In genomic region chr8:46593067-46593466, GRCm38 (mm10) we compare ENCODE assay signal across 23 mouse cellular contexts. TPM values are rescaled to one million over a fixed set of nuclear protein-coding genes. Genes with fewer than 3 reads are reported as not detected.
A peak's percentile ranks its signal among the peaks of the same experiment; 100 is the strongest.
DNase-seq lines count a peak whose midpoint lies in the region; ATAC-seq lines count a peak whose summit lies in the region.
"Had no signal": no experiment of that assay in that cellular context is flagged by ENCODE, and none has a peak within 500 bp of the region (broad histone marks: within the 10 kb centered on the region; RNA-seq: fewer than 3 reads in every experiment).

No protein-coding gene starts in this region.

- H3K9ac ChIP-seq in forebrain, embryonic 15.5 days (replicated peaks) = no peak overlapping the region
- H3K9ac ChIP-seq in forebrain, embryonic 11.5 days (ENCODE audit: low read length) = no peak overlapping the region
- no peak overlapping the region for H3K9ac ChIP-seq in kidney, embryonic 16.5 days (replicated peaks; ENCODE audit: low read length)
- H3K9ac ChIP-seq: embryonic facial prominence, embryonic 15.5 days; heart, embryonic 12.5 days; lung, embryonic 14.5 days; neural tube, embryonic 13.5 days had no signal

- no peaks in the 10 kb centered on the region for H3K36me3 ChIP-seq in forebrain, embryonic 15.5 days
- no peaks in the 10 kb centered on the region for H3K36me3 ChIP-seq in forebrain, embryonic 11.5 days (ENCODE audit: control insufficient read depth, insufficient read depth, low read length)
- H3K36me3 ChIP-seq in kidney, embryonic 16.5 days (ENCODE audit: insufficient read depth, low read length) = no peaks in the 10 kb centered on the region

- intact Hi-C loops in gastrocnemius, postnatal 36 days (cut with DNase I) = no loop called here

- no peak overlapping the region for H3K4me3 ChIP-seq in forebrain, embryonic 15.5 days
- no peak overlapping the region for H3K4me3 ChIP-seq in forebrain, embryonic 11.5 days (ENCODE audit: low read depth, low read length)
- no peak overlapping the region for H3K4me3 ChIP-seq in kidney, embryonic 16.5 days (ENCODE audit: low read length)
- H3K4me3 ChIP-seq: embryonic facial prominence, embryonic 15.5 days; heart, embryonic 12.5 days; neural tube, embryonic 13.5 days had no signal

- DNase-seq in forebrain, embryonic 11.5 days (ENCODE audit: low spot score) = no peak
- DNase-seq in layer of hippocampus, postnatal 14 days (ENCODE audit: low spot score in 2 of 2) = peak; percentile 22 to 71
- no peak for DNase-seq in layer of hippocampus, postnatal 36 days
- DNase-seq in cerebellum, adult 8-10 months = peak; percentile 10
- DNase-seq in gastrocnemius, postnatal 36 days = no peak
- DNase-seq: adrenal gland, adult 2 months; gastrocnemius, postnatal 25 days; heart, postnatal 36 days; layer of hippocampus, adult 9-11 months; right cerebral cortex, postnatal 25 days; thymus, postnatal 36 days had no signal

- 0 out of 2 replicates have a peak, but pooled peaks have one; percentile 51 for ATAC-seq in forebrain, embryonic 15.5 days (replicated peaks)
- ATAC-seq in forebrain, embryonic 11.5 days (replicated peaks; ENCODE audit: low FRiP score) = no peak
- ATAC-seq in kidney, embryonic 16.5 days (ENCODE audit: low FRiP score, low TSS enrichment) = no peak
- ATAC-seq: hindbrain, embryonic 16.5 days; intestine, postnatal 0 days had no signal

- no peaks in the 10 kb centered on the region for H3K9me3 ChIP-seq in forebrain, embryonic 15.5 days
- H3K9me3 ChIP-seq in forebrain, embryonic 11.5 days (ENCODE audit: control insufficient read depth, low read length) = no peaks in the 10 kb centered on the region
- no peaks in the 10 kb centered on the region for H3K9me3 ChIP-seq in kidney, embryonic 16.5 days (ENCODE audit: low read length)
- H3K9me3 ChIP-seq: embryonic facial prominence, embryonic 15.5 days; heart, embryonic 12.5 days; neural tube, embryonic 13.5 days had no signal

- H3K27ac ChIP-seq in forebrain, embryonic 15.5 days (replicated peaks) = 0 out of 2 replicates have a peak overlapping the region, but pooled peaks have one; percentile 23
- H3K27ac ChIP-seq in forebrain, embryonic 11.5 days (ENCODE audit: low read depth, low read length) = no peak overlapping the region
- H3K27ac ChIP-seq in kidney, embryonic 16.5 days (ENCODE audit: low read length) = no peak overlapping the region
- H3K27ac ChIP-seq: embryonic facial prominence, embryonic 15.5 days; kidney, postnatal 0 days; macrophage; neural tube, embryonic 13.5 days had no signal

- 0 out of 2 replicates have a peak, but pooled peaks cover 4% of the 10 kb centered on the region for H3K4me1 ChIP-seq in forebrain, embryonic 15.5 days
- H3K4me1 ChIP-seq in forebrain, embryonic 11.5 days (replicated peaks; ENCODE audit: control insufficient read depth, insufficient read depth, low read length) = no peaks in the 10 kb centered on the region
- H3K4me1 ChIP-seq in kidney, embryonic 16.5 days (ENCODE audit: insufficient read depth, low read length) = no peaks in the 10 kb centered on the region
- H3K4me1 ChIP-seq: embryonic facial prominence, embryonic 15.5 days; neural tube, embryonic 13.5 days had no signal

- 71% methylated on average over 8 of the region's 8 CpGs for WGBS in forebrain, embryonic 15.5 days
- WGBS in forebrain, embryonic 11.5 days = 86% methylated on average over 8 of the region's 8 CpGs
- 80% methylated on average over 8 of the region's 8 CpGs for WGBS in kidney, embryonic 16.5 days

- no peaks in the 10 kb centered on the region for H3K27me3 ChIP-seq in forebrain, embryonic 15.5 days
- no peaks in the 10 kb centered on the region for H3K27me3 ChIP-seq in forebrain, embryonic 11.5 days (ENCODE audit: control insufficient read depth, insufficient read depth, low read length)
- H3K27me3 ChIP-seq in kidney, embryonic 16.5 days (ENCODE audit: insufficient read depth, low read length) = no peaks in the 10 kb centered on the region
- H3K27me3 ChIP-seq: CH12.LX; embryonic facial prominence, embryonic 15.5 days; heart, embryonic 12.5 days; neural tube, embryonic 13.5 days had no signal

- no peak overlapping the region for H3K4me2 ChIP-seq in forebrain, embryonic 15.5 days (replicated peaks)
- no peak overlapping the region for H3K4me2 ChIP-seq in forebrain, embryonic 11.5 days (ENCODE audit: low read depth, low read length, severe bottlenecking)
- H3K4me2 ChIP-seq in kidney, embryonic 16.5 days (replicated peaks; ENCODE audit: low read depth, low read length) = no peak overlapping the region
- H3K4me2 ChIP-seq: embryonic facial prominence, embryonic 15.5 days; heart, embryonic 12.5 days; lung, embryonic 14.5 days; midbrain, embryonic 11.5 days; neural tube, embryonic 13.5 days had no signal

RNA-seq across cellular contexts. Expression of gene Primpol, which starts 23.9 kb away (rescaled TPM):
- 9.0 and 9.8 TPM in 2 replicates for polyA plus RNA-seq in forebrain, embryonic 15.5 days (2015; fragmentation: Nextera tagmentation; extraction: Ambion mirVana)
- polyA plus RNA-seq in forebrain, embryonic 11.5 days (2014; fragmentation: Nextera tagmentation; extraction: Ambion mirVana) = 7.9 and 14.9 TPM in 2 replicates
- 1 to 10 TPM; 4.2 to 6.0 TPM for total RNA-seq in layer of hippocampus, postnatal 14 days (2021)
- total RNA-seq in layer of hippocampus, postnatal 36 days (2021) = 1 to 10 TPM; 4.2 to 4.8 TPM
- 1 to 10 TPM in 1 of 2 experiments, under 1 TPM in 1; 0.99 to 1.6 TPM for total RNA-seq in gastrocnemius, postnatal 36 days (2021)
- polyA plus RNA-seq in kidney, embryonic 16.5 days (2015; fragmentation: Nextera tagmentation; extraction: Ambion mirVana) = 13.8 and 17.4 TPM in 2 replicates

RNA-seq across cellular contexts. Expression of gene Casp3, which starts 24.0 kb away (rescaled TPM):
- 272 and 287 TPM in 2 replicates for polyA plus RNA-seq in forebrain, embryonic 15.5 days (2015; fragmentation: Nextera tagmentation; extraction: Ambion mirVana)
- polyA plus RNA-seq in forebrain, embryonic 11.5 days (2014; fragmentation: Nextera tagmentation; extraction: Ambion mirVana) = 136 and 144 TPM in 2 replicates
- total RNA-seq in layer of hippocampus, postnatal 14 days (2021) = 10 to 100 TPM; 25.5 to 25.9 TPM
- 10 to 100 TPM in 1 of 2 experiments, 1 to 10 TPM in 1; 9.8 to 12.7 TPM for total RNA-seq in layer of hippocampus, postnatal 36 days (2021)
- total RNA-seq in gastrocnemius, postnatal 36 days (2021) = 1 to 10 TPM; 2.4 to 3.0 TPM
- 73.5 and 77.6 TPM in 2 replicates for polyA plus RNA-seq in kidney, embryonic 16.5 days (2015; fragmentation: Nextera tagmentation; extraction: Ambion mirVana)

RNA-seq across cellular contexts. Expression of gene Cenpu, which starts 41.2 kb away (rescaled TPM):
- polyA plus RNA-seq in forebrain, embryonic 15.5 days (2015; fragmentation: Nextera tagmentation; extraction: Ambion mirVana) = 8.9 and 10.6 TPM in 2 replicates
- 32.6 and 35.2 TPM in 2 replicates for polyA plus RNA-seq in forebrain, embryonic 11.5 days (2014; fragmentation: Nextera tagmentation; extraction: Ambion mirVana)
- 1 to 10 TPM; 1.4 to 1.7 TPM for total RNA-seq in layer of hippocampus, postnatal 14 days (2021)
- total RNA-seq in layer of hippocampus, postnatal 36 days (2021) = 1 to 10 TPM; 1.2 to 4.0 TPM
- under 1 TPM; 0.26 to 0.62 TPM for total RNA-seq in gastrocnemius, postnatal 36 days (2021)
- 17.2 and 18.2 TPM in 2 replicates for polyA plus RNA-seq in kidney, embryonic 16.5 days (2015; fragmentation: Nextera tagmentation; extraction: Ambion mirVana)

Comparison
In these comparisons a context has a peak if more than half of its experiments do, and no peak if none do; other contexts are left out.
1. DNase-seq: peak in layer of hippocampus, postnatal 14 days (2 of 2) and cerebellum, adult 8-10 months (single experiment); none in forebrain, embryonic 11.5 days (single experiment), layer of hippocampus, postnatal 36 days (0 of 2) and gastrocnemius, postnatal 36 days (0 of 2).